8 mouse cellular contexts compared by ENCODE assay signal in genomic region chr9:64252591-64253020, GRCm38 (mm10). TPM values are rescaled to one million over a fixed set of nuclear protein-coding genes. Genes with fewer than 3 reads are reported as not detected.
DNase-seq lines count a peak whose midpoint lies in the region; ATAC-seq and TF ChIP-seq lines count a peak whose summit lies in the region.

No protein-coding gene starts in this region.

- no peaks in the 10 kb centered on the region for H3K36me3 ChIP-seq in intestine, embryonic 14.5 days (ENCODE audit: control insufficient read depth, insufficient read depth, low read length)
- no peaks in the 10 kb centered on the region for H3K36me3 ChIP-seq in liver, embryonic 14.5 days (replicated peaks; ENCODE audit: control insufficient read depth, insufficient read depth, low read depth)
- no peaks in the 10 kb centered on the region for H3K36me3 ChIP-seq in neural tube, embryonic 15.5 days

- DNase-seq in layer of hippocampus, adult 2 months (ENCODE audit: low spot score in 2 of 2): no peak
- no peak for DNase-seq in layer of hippocampus, postnatal 25 days (ENCODE audit: extremely low spot score in 1 of 2, low spot score in 1 of 2)
- DNase-seq in cerebellum, adult 2 months: peak; percentile 27 to 49
- DNase-seq in gastrocnemius, adult 8-10 months (ENCODE audit: low spot score in 2 of 2): peak; percentile 6 to 9
- no peak for DNase-seq in intestine, embryonic 14.5 days (ENCODE audit: low spot score)
- no peak for DNase-seq in liver, embryonic 14.5 days (ENCODE audit: low read depth in 3 of 3, low spot score in 3 of 3)

- H3K27me3 ChIP-seq in cerebellum, adult 2 months (ENCODE audit: control insufficient read depth, insufficient read depth, low read length): no peaks in the 10 kb centered on the region
- no peaks in the 10 kb centered on the region for H3K27me3 ChIP-seq in intestine, embryonic 14.5 days (replicated peaks; ENCODE audit: control insufficient read depth, insufficient read depth, low read length)
- no peaks in the 10 kb centered on the region for H3K27me3 ChIP-seq in liver, embryonic 14.5 days (ENCODE audit: control insufficient read depth, insufficient read depth, low read length)
- H3K27me3 ChIP-seq in neural tube, embryonic 15.5 days (replicated peaks): no peaks in the 10 kb centered on the region

- H3K9me3 ChIP-seq in intestine, embryonic 14.5 days (ENCODE audit: control insufficient read depth, low read length): no peaks in the 10 kb centered on the region
- no peaks in the 10 kb centered on the region for H3K9me3 ChIP-seq in liver, embryonic 14.5 days (ENCODE audit: control insufficient read depth, low read length)
- no peaks in the 10 kb centered on the region for H3K9me3 ChIP-seq in neural tube, embryonic 15.5 days (replicated peaks)

- 0 out of 2 replicates have a peak, but pooled peaks have one; percentile 3 for ATAC-seq in intestine, embryonic 14.5 days (replicated peaks; ENCODE audit: low FRiP score, low TSS enrichment, low read depth)
- no peak for ATAC-seq in liver, embryonic 14.5 days (ENCODE audit: insufficient read depth)
- ATAC-seq in neural tube, embryonic 15.5 days (ENCODE audit: low FRiP score): peak; percentile 2; the same call in 1 of the 2 replicates
- ATAC-seq in frontal cortex, adult (ENCODE audit: low TSS enrichment): no peak

- H3K4me1 ChIP-seq in cerebellum, adult 2 months (ENCODE audit: control insufficient read depth, insufficient read depth, low read length): no peaks in the 10 kb centered on the region; the same call in 1 of the 2 replicates
- peaks cover 11% of the 10 kb centered on the region for H3K4me1 ChIP-seq in intestine, embryonic 14.5 days (replicated peaks; ENCODE audit: control insufficient read depth, insufficient read depth, low read length)
- peaks cover 9 to 12% of the 10 kb centered on the region in 2 experiments for H3K4me1 ChIP-seq in liver, embryonic 14.5 days (replicated peaks; ENCODE audit: control insufficient read depth in 2 of 2, insufficient read depth in 2 of 2, low read length in 1 of 2)
- peaks cover 24% of the 10 kb centered on the region for H3K4me1 ChIP-seq in neural tube, embryonic 15.5 days

- H3K4me3 ChIP-seq in layer of hippocampus, adult 2 months: peak overlapping the region; percentile 90
- peak overlapping the region; percentile 73 for H3K4me3 ChIP-seq in cerebellum, adult 2 months (replicated peaks; ENCODE audit: insufficient read depth, low read depth, low read length)
- peak overlapping the region; percentile 75 for H3K4me3 ChIP-seq in intestine, embryonic 14.5 days (ENCODE audit: low read depth, low read length)
- peak overlapping the region; percentile 82 to 94 for H3K4me3 ChIP-seq in liver, embryonic 14.5 days (ENCODE audit: insufficient read depth in 1 of 2, low read depth in 2 of 2, low read length in 2 of 2)
- peak overlapping the region; percentile 98 for H3K4me3 ChIP-seq in neural tube, embryonic 15.5 days (replicated peaks)

- no peak for TF ChIP-seq CTCF in layer of hippocampus, adult 2 months (conservative IDR thresholded peaks at IDR 0.05)
- no peak for TF ChIP-seq CTCF in cerebellum, adult 2 months (IDR thresholded peaks at IDR 0.05; ENCODE audit: borderline replicate concordance, insufficient read depth, low read depth, low read length)
- TF ChIP-seq CTCF in liver, embryonic 14.5 days (IDR thresholded peaks at IDR 0.05; ENCODE audit: low read depth): no peak; the same call in 1 of the 2 replicates

- peak overlapping the region; percentile 96 for H3K27ac ChIP-seq in layer of hippocampus, adult 2 months
- H3K27ac ChIP-seq in cerebellum, adult 2 months (ENCODE audit: insufficient read depth, low read length): no peak overlapping the region
- peak overlapping the region; percentile 90 for H3K27ac ChIP-seq in intestine, embryonic 14.5 days (ENCODE audit: low read depth)
- peak overlapping the region; percentile 76; the same call in 1 of the 2 replicates for H3K27ac ChIP-seq in liver, embryonic 14.5 days
- peak overlapping the region; percentile 91 for H3K27ac ChIP-seq in neural tube, embryonic 15.5 days (replicated peaks)

- no peak for TF ChIP-seq EP300 in liver, embryonic 14.5 days (IDR thresholded peaks at IDR 0.05; ENCODE audit: low read depth)

- H3K9ac ChIP-seq in intestine, embryonic 14.5 days (ENCODE audit: low read length): peak overlapping the region; percentile 83
- H3K9ac ChIP-seq in liver, embryonic 14.5 days (replicated peaks): peak overlapping the region; percentile 86
- H3K9ac ChIP-seq in neural tube, embryonic 15.5 days (replicated peaks): peak overlapping the region; percentile 88

- under 1% methylated on average over 16 of the region's 16 CpGs for WGBS in cerebellum, adult 2 months
- WGBS in intestine, embryonic 14.5 days: 0% methylated on average over 16 of the region's 16 CpGs
- WGBS in liver, embryonic 14.5 days (ENCODE audit: insufficient replicate concordance): under 1% methylated on average over 16 of the region's 16 CpGs
- WGBS in neural tube, embryonic 15.5 days: 1% methylated on average over 16 of the region's 16 CpGs

- peak overlapping the region; percentile 86 for H3K4me2 ChIP-seq in intestine, embryonic 14.5 days (ENCODE audit: low read length)
- peak overlapping the region; percentile 98 for H3K4me2 ChIP-seq in liver, embryonic 14.5 days (ENCODE audit: low read depth)
- H3K4me2 ChIP-seq in neural tube, embryonic 15.5 days: peak overlapping the region; percentile 94

- TF ChIP-seq POLR2A in cerebellum, adult 2 months (IDR thresholded peaks at IDR 0.05; ENCODE audit: borderline replicate concordance, insufficient read depth, low read length): no peak

RNA-seq across cellular contexts. Expression of gene Map2k1, which starts 0.8 kb away (rescaled TPM):
- 100 to 1,000 TPM; 329 to 346 TPM for total RNA-seq in layer of hippocampus, adult 2 months (2021)
- 100 to 1,000 TPM; 294 to 332 TPM for total RNA-seq in layer of hippocampus, postnatal 25 days (2021)
- polyA plus RNA-seq in cerebellum, adult 2 months (2012; rRNA removed): 109 and 119 TPM in 2 replicates
- total RNA-seq in gastrocnemius, adult 8-10 months (2022): 10 to 100 TPM; 59.2 to 62.4 (median 60.6) TPM
- 90.9 and 103 TPM in 2 replicates for polyA plus RNA-seq in intestine, embryonic 14.5 days (2014; fragmentation: Nextera tagmentation; extraction: Ambion mirVana)
- polyA plus RNA-seq in liver, embryonic 14.5 days (2012; rRNA removed): 11.7 and 13.5 TPM in 2 replicates
- 24.9 and 25.7 TPM in 2 replicates for polyA plus RNA-seq in liver, embryonic 14.5 days (2014; fragmentation: Nextera tagmentation; extraction: Ambion mirVana)
- polyA plus RNA-seq in neural tube, embryonic 15.5 days (2015; fragmentation: Nextera tagmentation; extraction: Ambion mirVana): 71.0 and 80.1 TPM in 2 replicates

RNA-seq across cellular contexts. Expression of gene Uchl4, which starts 17.6 kb away (rescaled TPM):
- total RNA-seq in layer of hippocampus, adult 2 months (2021): 1 to 10 TPM; 2.8 to 2.9 TPM
- total RNA-seq in layer of hippocampus, postnatal 25 days (2021): 1 to 10 TPM; 3.0 to 3.9 TPM
- polyA plus RNA-seq in cerebellum, adult 2 months (2012; rRNA removed): 0.11 and 0.13 TPM in 2 replicates
- 1 to 10 TPM; 1.5 to 3.6 (median 2.6) TPM for total RNA-seq in gastrocnemius, adult 8-10 months (2022)
- polyA plus RNA-seq in intestine, embryonic 14.5 days (2014; fragmentation: Nextera tagmentation; extraction: Ambion mirVana): 3.7 and 4.2 TPM in 2 replicates
- polyA plus RNA-seq in liver, embryonic 14.5 days (2012; rRNA removed): 0.06 and 0.13 TPM in 2 replicates
- polyA plus RNA-seq in liver, embryonic 14.5 days (2014; fragmentation: Nextera tagmentation; extraction: Ambion mirVana): 0.75 and 0.77 TPM in 2 replicates
- 2.3 and 3.2 TPM in 2 replicates for polyA plus RNA-seq in neural tube, embryonic 15.5 days (2015; fragmentation: Nextera tagmentation; extraction: Ambion mirVana)

RNA-seq across cellular contexts. Expression of gene Tipin, which starts 28.8 kb away (rescaled TPM):
- 10 to 100 TPM; 15.4 to 21.7 TPM for total RNA-seq in layer of hippocampus, adult 2 months (2021)
- 10 to 100 TPM; 13.8 to 19.7 TPM for total RNA-seq in layer of hippocampus, postnatal 25 days (2021)
- 40.8 and 44.6 TPM in 2 replicates for polyA plus RNA-seq in cerebellum, adult 2 months (2012; rRNA removed)
- total RNA-seq in gastrocnemius, adult 8-10 months (2022): 10 to 100 TPM; 10.8 to 14.9 (median 11.9) TPM
- 238 and 241 TPM in 2 replicates for polyA plus RNA-seq in intestine, embryonic 14.5 days (2014; fragmentation: Nextera tagmentation; extraction: Ambion mirVana)
- 74.2 and 121 TPM in 2 replicates for polyA plus RNA-seq in liver, embryonic 14.5 days (2012; rRNA removed)
- polyA plus RNA-seq in liver, embryonic 14.5 days (2014; fragmentation: Nextera tagmentation; extraction: Ambion mirVana): 241 and 245 TPM in 2 replicates
- 65.7 and 96.3 TPM in 2 replicates for polyA plus RNA-seq in neural tube, embryonic 15.5 days (2015; fragmentation: Nextera tagmentation; extraction: Ambion mirVana)

Comparison
In these comparisons a context has a peak if more than half of its experiments do, and no peak if none do; other contexts are left out.
1. DNase-seq: peak in cerebellum, adult 2 months (2 of 2) and gastrocnemius, adult 8-10 months (2 of 2); none in layer of hippocampus, adult 2 months (0 of 2), layer of hippocampus, postnatal 25 days (0 of 2), intestine, embryonic 14.5 days (single experiment) and liver, embryonic 14.5 days (0 of 3).
2. ATAC-seq: peak in intestine, embryonic 14.5 days (single experiment) and neural tube, embryonic 15.5 days (single experiment); none in liver, embryonic 14.5 days (single experiment) and frontal cortex, adult (single experiment).
3. Peak in every context shown above with its lines, with median percentiles within 50 percentile points of each other: H3K4me3 ChIP-seq, H3K4me2 ChIP-seq and H3K9ac ChIP-seq.